Mouse (Mus musculus): ENCODE measurements around the gene Clstn3.
"Not testable (repeated sequence)": the region's sequence is repeated elsewhere in the genome, so short reads cannot be mapped to it uniquely, and the experiment has no call there.

The Clstn3 gene

GRCm38 (mm10) chr6:124479573-124479930 is 15.0 kb upstream of the Clstn3 start:
- no peak for DNase-seq (ENCODE audit: low spot score in 2 of 2)

- no peak for DNase-seq (ENCODE audit: low spot score in 2 of 2)
These were observed 14.4 kb upstream of the Clstn3 start for GRCm38 (mm10) chr6:124478874-124479572.

- DNase-seq (ENCODE audit: low spot score in 2 of 2) = no peak
These were observed 13.5 kb upstream of the Clstn3 start for GRCm38 (mm10) chr6:124477922-124478651.

GRCm38 (mm10) chr6:124477221-124477655 is 12.6 kb upstream of the Clstn3 start:
- DNase-seq (ENCODE audit: low spot score in 2 of 2) = no peak

- DNase-seq (ENCODE audit: low spot score in 2 of 2) = no peak
These were observed 12.2 kb upstream of the Clstn3 start for GRCm38 (mm10) chr6:124476796-124477195.

GRCm38 (mm10) chr6:124476216-124476615 is 11.6 kb upstream of the Clstn3 start:
- DNase-seq (ENCODE audit: low spot score in 2 of 2) = no peak

GRCm38 (mm10) chr6:124475335-124476075 is 10.9 kb upstream of the Clstn3 start:
- not testable (repeated sequence) for DNase-seq (ENCODE audit: low spot score in 2 of 2)

GRCm38 (mm10) chr6:124474621-124475020 is 10.0 kb upstream of the Clstn3 start:
- no peak for DNase-seq (ENCODE audit: low spot score in 2 of 2)

GRCm38 (mm10) chr6:124472801-124473200 is 8.2 kb upstream of the Clstn3 start:
- peak in 1 of 2 experiments; percentile 48 for DNase-seq (ENCODE audit: low spot score in 2 of 2)

- DNase-seq (ENCODE audit: low spot score in 2 of 2) = not testable (repeated sequence)
These were observed 7.4 kb upstream of the Clstn3 start for GRCm38 (mm10) chr6:124471783-124472638.

- no peak for DNase-seq (ENCODE audit: low spot score in 2 of 2)
These were observed 6.5 kb upstream of the Clstn3 start for GRCm38 (mm10) chr6:124471121-124471520.

GRCm38 (mm10) chr6:124465729-124466128 is 1.1 kb upstream of the Clstn3 start:
- no peak for DNase-seq (ENCODE audit: low spot score in 2 of 2)

- no peak for DNase-seq (ENCODE audit: low spot score in 2 of 2)
These were observed 705 bp upstream of the Clstn3 start for GRCm38 (mm10) chr6:124465299-124465698.

GRCm38 (mm10) chr6:124463881-124464291 is 708 bp downstream of the Clstn3 start:
- peak in 1 of 2 experiments; percentile 12 for DNase-seq (ENCODE audit: low spot score in 2 of 2)

GRCm38 (mm10) chr6:124459388-124459787 is 5.2 kb downstream of the Clstn3 start:
- no peak for DNase-seq (ENCODE audit: low spot score in 2 of 2)

GRCm38 (mm10) chr6:124458505-124458904 is 6.1 kb downstream of the Clstn3 start:
- DNase-seq (ENCODE audit: low spot score in 2 of 2) = no peak

GRCm38 (mm10) chr6:124457827-124458226 is 6.8 kb downstream of the Clstn3 start:
- DNase-seq (ENCODE audit: low spot score in 2 of 2) = no peak

GRCm38 (mm10) chr6:124456243-124456642 is 8.4 kb downstream of the Clstn3 start:
- DNase-seq (ENCODE audit: low spot score in 2 of 2) = no peak

GRCm38 (mm10) chr6:124453756-124454155 is 10.8 kb downstream of the Clstn3 start:
- DNase-seq (ENCODE audit: low spot score in 2 of 2) = no peak

- DNase-seq (ENCODE audit: low spot score in 2 of 2) = no peak
These were observed 12.6 kb downstream of the Clstn3 start for GRCm38 (mm10) chr6:124451995-124452394.

GRCm38 (mm10) chr6:124449668-124450383 is 14.8 kb downstream of the Clstn3 start:
- no peak for DNase-seq (ENCODE audit: low spot score in 2 of 2)

Measured in frontal cortex, postnatal 25 days (tissue).